Mouse (Mus musculus): ENCODE results near the gene Trim29. TPM values are rescaled to one million over a fixed set of nuclear protein-coding genes. Genes with fewer than 3 reads are reported as not detected.

The Trim29 gene
- total and polyA plus RNA-seq, 2 experiments from 2014 or later: 0.12 to 2.4 TPM

DNA sequence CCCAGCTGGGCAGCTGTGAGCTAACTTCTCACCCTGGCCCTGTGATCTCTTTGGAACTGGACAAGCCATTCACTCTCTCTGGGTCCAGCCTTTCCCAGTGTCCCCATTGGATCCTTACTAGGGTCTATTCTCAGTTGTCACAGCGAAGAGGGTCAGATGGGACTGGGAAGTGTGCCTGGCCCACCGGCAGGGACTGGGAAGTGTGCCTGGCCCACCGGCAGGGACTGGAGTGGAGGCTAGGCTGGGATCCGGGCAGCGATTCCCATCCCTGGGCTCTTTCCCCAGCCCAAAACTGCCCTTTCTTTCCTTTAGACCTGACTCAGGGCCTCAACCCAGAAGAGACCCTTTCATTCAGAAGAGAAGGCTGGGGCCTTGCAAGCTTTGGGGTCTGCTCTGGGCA, 27.4 kb downstream of the Trim29 start:
- H3K9me3 ChIP-seq (ENCODE audit: low read length): no peaks in the 10 kb centered on the region
- no peak for TF ChIP-seq CTCF (IDR thresholded peaks at IDR 0.05)

DNA sequence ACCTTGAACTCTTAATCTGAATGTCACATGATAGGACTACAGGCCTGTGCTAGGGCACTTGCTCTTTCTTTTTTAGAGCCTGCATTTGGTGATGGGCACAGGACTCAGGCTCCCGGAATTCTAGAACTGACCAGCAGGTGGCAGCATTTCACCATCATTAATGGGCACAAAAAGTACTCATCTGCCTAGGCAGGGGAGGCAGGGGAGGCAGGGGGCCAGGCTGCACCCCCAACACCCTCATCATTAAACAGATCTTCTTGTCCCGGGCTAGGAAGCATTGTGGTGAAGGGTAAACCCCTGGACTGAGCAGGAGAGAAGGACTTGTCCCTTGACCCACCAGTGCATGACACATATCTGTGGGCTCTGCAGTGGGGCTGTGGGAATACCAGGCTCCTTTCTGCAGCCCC, 29.0 kb downstream of the Trim29 start:
- no peaks in the 10 kb centered on the region for H3K36me3 ChIP-seq (ENCODE audit: insufficient read depth, low read length)
- TF ChIP-seq CTCF (IDR thresholded peaks at IDR 0.05): peak; percentile 91
- H3K4me1 ChIP-seq (ENCODE audit: insufficient read depth, low read length): no peaks in the 10 kb centered on the region
- no peaks in the 10 kb centered on the region for H3K9me3 ChIP-seq (ENCODE audit: low read length)
- no peak overlapping the region for H3K4me3 ChIP-seq (ENCODE audit: low read depth, low read length)
- ATAC-seq (ENCODE audit: low FRiP score) (peak; percentile 59; the same call in 1 of the 2 replicates), DNase-seq (ENCODE audit: low spot score) (peak; percentile 86)
- no peak overlapping the region for H3K9ac ChIP-seq (replicated peaks; ENCODE audit: low read length, poor library complexity, severe bottlenecking)
- H3K4me2 ChIP-seq (ENCODE audit: low read depth, low read length, poor library complexity, severe bottlenecking): no peak overlapping the region
- no peaks in the 10 kb centered on the region for H3K27me3 ChIP-seq (ENCODE audit: insufficient read depth, low read length)
- 0% methylated on average over 2 of the region's 2 CpGs for WGBS
- H3K27ac ChIP-seq (ENCODE audit: low read depth, low read length): no peak overlapping the region

More for the DNA sequence above, 27.4 kb downstream of the Trim29 start:
- Histone ChIP-seq H3K4me3 (ENCODE audit: low read depth, low read length) (no peak overlapping the region), H3K36me3 (ENCODE audit: insufficient read depth, low read length) (no peaks in the 10 kb centered on the region), H3K27me3 (ENCODE audit: insufficient read depth, low read length) (no peaks in the 10 kb centered on the region), H3K27ac (ENCODE audit: low read depth, low read length) (no peak overlapping the region), H3K4me1 (ENCODE audit: insufficient read depth, low read length) (no peaks in the 10 kb centered on the region), H3K4me2 (ENCODE audit: low read depth, low read length, poor library complexity, severe bottlenecking) (no peak overlapping the region), H3K9ac (replicated peaks; ENCODE audit: low read length, poor library complexity, severe bottlenecking) (no peak overlapping the region)
- DNase-seq (ENCODE audit: low spot score) (no peak), ATAC-seq (ENCODE audit: low FRiP score) (no peak)
- 66% methylated on average over 5 of the region's 5 CpGs for WGBS

DNA sequence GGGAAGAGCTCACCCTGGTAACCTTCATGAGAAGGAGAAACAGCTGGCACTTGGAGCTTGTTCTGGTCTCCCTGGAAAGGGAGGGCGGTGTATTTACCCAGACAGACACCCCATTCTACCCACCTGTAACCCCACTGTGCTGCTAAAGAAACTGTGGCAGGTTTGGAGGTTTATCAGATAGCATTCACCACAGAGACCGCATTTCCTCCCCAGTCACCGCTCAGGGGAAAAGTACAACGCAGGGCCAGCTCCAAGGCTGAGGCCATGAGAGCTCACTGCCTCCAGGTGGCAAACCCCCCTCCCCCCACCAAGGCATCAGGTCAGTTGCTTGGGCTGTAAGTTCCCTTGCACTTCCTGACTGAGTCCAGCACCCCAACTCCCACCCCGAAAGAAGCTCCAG, 39.4 kb downstream of the Trim29 start:
- Histone ChIP-seq H3K4me3 (ENCODE audit: low read depth, low read length) (no peak overlapping the region), H3K27me3 (ENCODE audit: insufficient read depth, low read length) (no peaks in the 10 kb centered on the region), H3K27ac (ENCODE audit: low read depth, low read length) (no peak overlapping the region), H3K36me3 (ENCODE audit: insufficient read depth, low read length) (no peaks in the 10 kb centered on the region), H3K4me2 (ENCODE audit: low read depth, low read length, poor library complexity, severe bottlenecking) (no peak overlapping the region), H3K9me3 (ENCODE audit: low read length) (no peaks in the 10 kb centered on the region), H3K9ac (replicated peaks; ENCODE audit: low read length, poor library complexity, severe bottlenecking) (no peak overlapping the region), H3K4me1 (ENCODE audit: insufficient read depth, low read length) (0 out of 2 replicates have a peak, but pooled peaks cover 3% of the 10 kb centered on the region)
- no peak for TF ChIP-seq CTCF (IDR thresholded peaks at IDR 0.05)
- WGBS: 50% methylated on average over 5 of the region's 5 CpGs
- DNase-seq (ENCODE audit: low spot score) (no peak), ATAC-seq (ENCODE audit: low FRiP score) (no peak)

DNA sequence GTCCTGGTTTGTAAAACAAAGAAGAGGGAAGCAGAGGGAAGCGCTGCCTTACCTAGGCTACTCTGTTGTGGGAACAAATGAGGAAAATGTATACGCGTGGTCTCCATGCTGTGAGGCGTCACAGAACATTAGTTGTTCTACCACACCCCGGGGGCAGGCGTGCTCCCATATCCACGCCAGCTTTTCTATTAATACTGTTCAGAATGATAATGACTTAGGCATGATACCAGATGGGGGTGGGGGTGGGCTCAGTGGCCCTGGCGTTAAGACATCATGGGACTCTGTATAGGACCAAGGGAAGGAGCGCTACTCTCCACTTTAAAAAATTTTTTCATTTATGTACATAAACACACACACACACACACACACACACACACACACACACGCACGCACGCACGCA, 40.4 kb downstream of the Trim29 start:
- Histone ChIP-seq H3K27ac (ENCODE audit: low read depth, low read length) (no peak overlapping the region), H3K4me3 (ENCODE audit: low read depth, low read length) (no peak overlapping the region), H3K4me1 (ENCODE audit: insufficient read depth, low read length) (0 out of 2 replicates have a peak, but pooled peaks cover 3% of the 10 kb centered on the region), H3K27me3 (ENCODE audit: insufficient read depth, low read length) (no peaks in the 10 kb centered on the region), H3K36me3 (ENCODE audit: insufficient read depth, low read length) (no peaks in the 10 kb centered on the region), H3K9me3 (ENCODE audit: low read length) (no peaks in the 10 kb centered on the region), H3K9ac (replicated peaks; ENCODE audit: low read length, poor library complexity, severe bottlenecking) (no peak overlapping the region), H3K4me2 (ENCODE audit: low read depth, low read length, poor library complexity, severe bottlenecking) (no peak overlapping the region)
- WGBS: 57% methylated on average over 13 of the region's 13 CpGs
- ATAC-seq (ENCODE audit: low FRiP score) (no peak), DNase-seq (ENCODE audit: low spot score) (no peak)
- no peak for TF ChIP-seq CTCF (IDR thresholded peaks at IDR 0.05)

DNA sequence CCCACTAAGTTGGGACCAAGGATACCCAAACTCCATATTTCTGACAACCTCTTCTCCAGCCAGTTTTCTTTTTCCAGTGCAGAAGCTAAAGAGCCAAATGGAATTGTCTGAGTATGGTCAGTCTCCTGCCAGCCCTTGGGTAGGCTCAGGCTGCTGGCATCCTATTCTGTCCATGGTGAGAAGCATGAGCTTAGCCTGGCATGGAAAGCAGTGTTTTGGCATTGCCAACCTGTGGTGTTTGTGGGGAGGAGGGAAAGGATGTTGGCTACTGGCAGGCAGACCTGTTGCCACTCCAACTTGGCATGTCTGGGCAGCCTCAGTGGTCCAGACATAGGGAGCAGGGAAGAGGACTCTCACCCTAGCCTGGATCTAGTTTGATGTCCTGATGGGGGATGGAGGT, 46.4 kb downstream of the Trim29 start:
- Histone ChIP-seq H3K27me3 (ENCODE audit: insufficient read depth, low read length) (no peaks in the 10 kb centered on the region), H3K27ac (ENCODE audit: low read depth, low read length) (no peak overlapping the region), H3K36me3 (ENCODE audit: insufficient read depth, low read length) (no peaks in the 10 kb centered on the region), H3K4me1 (ENCODE audit: insufficient read depth, low read length) (peaks cover 7% of the 10 kb centered on the region; the same call in 1 of the 2 replicates), H3K4me2 (ENCODE audit: low read depth, low read length, poor library complexity, severe bottlenecking) (no peak overlapping the region), H3K9me3 (ENCODE audit: low read length) (no peaks in the 10 kb centered on the region), H3K9ac (replicated peaks; ENCODE audit: low read length, poor library complexity, severe bottlenecking) (no peak overlapping the region), H3K4me3 (ENCODE audit: low read depth, low read length) (no peak overlapping the region)
- TF ChIP-seq CTCF (IDR thresholded peaks at IDR 0.05): no peak
- DNase-seq (ENCODE audit: low spot score) (no peak), ATAC-seq (ENCODE audit: low FRiP score) (no peak)

DNA sequence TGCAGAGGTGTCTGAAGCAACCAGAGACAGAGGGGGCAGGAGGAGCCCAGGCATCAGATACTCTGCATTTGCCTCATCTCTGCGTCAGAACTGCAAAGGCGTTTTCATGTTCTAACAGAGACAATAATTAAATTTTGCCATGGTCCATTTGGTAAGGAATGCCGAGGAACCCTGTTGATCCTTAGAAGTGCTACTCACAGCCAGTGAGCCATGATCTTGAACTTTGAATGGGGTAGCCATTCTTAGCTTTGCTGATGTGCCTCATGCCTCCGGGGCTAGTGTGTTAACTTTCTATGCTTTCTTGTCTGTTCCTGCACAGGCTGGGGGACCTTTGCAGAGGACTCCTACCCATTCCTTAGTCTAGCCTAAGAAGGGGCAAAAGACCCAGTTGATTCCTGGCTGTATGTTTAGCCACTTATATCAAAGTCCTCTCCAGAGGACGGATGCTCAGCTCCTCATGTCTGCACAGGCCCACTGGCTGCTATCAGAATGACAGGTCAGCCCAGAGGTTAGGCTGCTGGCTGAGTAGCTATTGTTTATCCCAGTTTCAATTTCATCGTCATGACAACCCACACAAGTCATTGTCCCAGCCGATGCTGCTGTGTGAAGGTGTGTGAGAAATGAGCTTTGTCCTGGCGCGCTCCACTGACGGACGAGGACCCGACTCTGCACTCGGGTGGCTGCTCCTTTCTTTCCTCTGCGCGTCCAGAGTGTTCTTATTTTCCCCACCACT, 48.1 kb downstream of the Trim29 start:
- H3K27ac ChIP-seq (ENCODE audit: low read depth, low read length): no peak overlapping the region
- H3K27me3 ChIP-seq (ENCODE audit: insufficient read depth, low read length): no peaks in the 10 kb centered on the region
- 18% methylated on average over 15 of the region's 15 CpGs for WGBS
- no peak overlapping the region for H3K4me3 ChIP-seq (ENCODE audit: low read depth, low read length)
- DNase-seq (ENCODE audit: low spot score) (no peak), ATAC-seq (ENCODE audit: low FRiP score) (no peak)
- H3K9me3 ChIP-seq (ENCODE audit: low read length): no peaks in the 10 kb centered on the region
- H3K9ac ChIP-seq (replicated peaks; ENCODE audit: low read length, poor library complexity, severe bottlenecking): no peak overlapping the region
- H3K4me2 ChIP-seq (ENCODE audit: low read depth, low read length, poor library complexity, severe bottlenecking): no peak overlapping the region
- H3K4me1 ChIP-seq (ENCODE audit: insufficient read depth, low read length): peaks cover 7% of the 10 kb centered on the region; the same call in 1 of the 2 replicates
- no peak for TF ChIP-seq CTCF (IDR thresholded peaks at IDR 0.05)
- no peaks in the 10 kb centered on the region for H3K36me3 ChIP-seq (ENCODE audit: insufficient read depth, low read length)

Data from midbrain, postnatal 0 days (tissue).